ENCODE assay signal across 8 mouse cellular contexts in genomic region chr1:135734225-135734937, GRCm38 (mm10). TPM values are rescaled to one million over a fixed set of nuclear protein-coding genes. Genes with fewer than 3 reads are reported as not detected.
DNase-seq lines count a peak whose midpoint lies in the region; ATAC-seq and TF ChIP-seq lines count a peak whose summit lies in the region.

No protein-coding gene starts in this region.

- peak overlapping the region; percentile 36 for H3K4me2 ChIP-seq in intestine, embryonic 15.5 days (replicated peaks)
- H3K4me2 ChIP-seq in limb, embryonic 12.5 days: no peak overlapping the region

- no peak for DNase-seq in testis, postnatal 10 days (ENCODE audit: low spot score)
- peak; percentile 98 for DNase-seq in heart, adult 11 months
- DNase-seq in right cerebral cortex, postnatal 10 days (ENCODE audit: low spot score in 2 of 2): peak; percentile 84 to 86
- DNase-seq in spleen, postnatal 14 days (ENCODE audit: low spot score in 2 of 2): no peak
- no peak for DNase-seq in adrenal gland, postnatal 4 days (ENCODE audit: low spot score in 2 of 2)

- TF ChIP-seq CTCF in testis, adult 2 months (IDR thresholded peaks at IDR 0.05; ENCODE audit: control insufficient read depth, insufficient read depth, insufficient replicate concordance, low read depth, low read length): no peak

- no peaks in the 10 kb centered on the region for H3K9me3 ChIP-seq in intestine, embryonic 15.5 days
- no peaks in the 10 kb centered on the region for H3K9me3 ChIP-seq in limb, embryonic 12.5 days

- H3K27me3 ChIP-seq in testis, adult 2 months (ENCODE audit: control insufficient read depth, insufficient read depth, low read length): no peaks in the 10 kb centered on the region
- H3K27me3 ChIP-seq in intestine, embryonic 15.5 days (replicated peaks): no peaks in the 10 kb centered on the region
- no peaks in the 10 kb centered on the region for H3K27me3 ChIP-seq in limb, embryonic 12.5 days

- WGBS in intestine, embryonic 15.5 days: 36% methylated on average over 5 of the region's 7 CpGs
- 50% methylated on average over 5 of the region's 7 CpGs for WGBS in limb, embryonic 12.5 days

- H3K27ac ChIP-seq in testis, adult 2 months (ENCODE audit: control insufficient read depth, insufficient read depth, low read depth, low read length): peak overlapping the region; percentile 65; the same call in 1 of the 2 replicates
- peak overlapping the region; percentile 77 for H3K27ac ChIP-seq in intestine, embryonic 15.5 days
- peak overlapping the region; percentile 36; the same call in 1 of the 2 replicates for H3K27ac ChIP-seq in limb, embryonic 12.5 days

- peaks cover 2% of the 10 kb centered on the region for H3K4me1 ChIP-seq in testis, adult 2 months (ENCODE audit: control insufficient read depth, insufficient read depth, low read length)
- peaks cover 57% of the 10 kb centered on the region for H3K4me1 ChIP-seq in intestine, embryonic 15.5 days (replicated peaks)
- H3K4me1 ChIP-seq in limb, embryonic 12.5 days (replicated peaks): peaks cover 76% of the 10 kb centered on the region

- no peak for TF ChIP-seq POLR2A in testis, adult 2 months (IDR thresholded peaks at IDR 0.05; ENCODE audit: control insufficient read depth, low read depth, low read length)

- 0 out of 2 replicates have a peak overlapping the region, but pooled peaks have one; percentile 8 for H3K9ac ChIP-seq in intestine, embryonic 15.5 days
- H3K9ac ChIP-seq in limb, embryonic 12.5 days (replicated peaks): no peak overlapping the region

- no peak overlapping the region for H3K4me3 ChIP-seq in testis, adult 2 months (ENCODE audit: control insufficient read depth, low read depth, low read length)
- H3K4me3 ChIP-seq in intestine, embryonic 15.5 days (replicated peaks): no peak overlapping the region
- H3K4me3 ChIP-seq in limb, embryonic 12.5 days (replicated peaks): no peak overlapping the region

- no peaks in the 10 kb centered on the region for H3K36me3 ChIP-seq in testis, adult 2 months (ENCODE audit: control insufficient read depth, insufficient read depth, low read length)
- no peaks in the 10 kb centered on the region for H3K36me3 ChIP-seq in intestine, embryonic 15.5 days
- 0 out of 2 replicates have a peak, but pooled peaks cover 5% of the 10 kb centered on the region for H3K36me3 ChIP-seq in limb, embryonic 12.5 days

- ATAC-seq in intestine, embryonic 15.5 days: peak; percentile 22
- ATAC-seq in limb, embryonic 12.5 days (ENCODE audit: insufficient number of reproducible peaks, insufficient read depth, low FRiP score, low TSS enrichment, low read depth): no peak

RNA-seq across cellular contexts. Expression of gene Csrp1, which starts 14.5 kb away (rescaled TPM):
- polyA plus RNA-seq in testis, adult 2 months (2012; rRNA removed): 28.9 and 54.8 TPM in 2 replicates
- polyA plus RNA-seq in intestine, embryonic 15.5 days (2015; fragmentation: Nextera tagmentation; extraction: Ambion mirVana): 203 and 215 TPM in 2 replicates
- 63.6 and 75.1 TPM in 2 replicates for polyA plus RNA-seq in limb, embryonic 12.5 days (2016; fragmentation: Nextera tagmentation; extraction: Ambion mirVana)
- 100 to 1,000 TPM in 1 of 2 experiments, 10 to 100 TPM in 1; 98.5 to 108 TPM for total RNA-seq in adrenal gland, postnatal 4 days (2021)

RNA-seq across cellular contexts. Expression of gene Phlda3, which starts 31.5 kb away (rescaled TPM):
- polyA plus RNA-seq in testis, adult 2 months (2012; rRNA removed): 3.2 and 5.4 TPM in 2 replicates
- 44.5 and 44.6 TPM in 2 replicates for polyA plus RNA-seq in intestine, embryonic 15.5 days (2015; fragmentation: Nextera tagmentation; extraction: Ambion mirVana)
- polyA plus RNA-seq in limb, embryonic 12.5 days (2016; fragmentation: Nextera tagmentation; extraction: Ambion mirVana): 43.6 and 43.7 TPM in 2 replicates
- total RNA-seq in adrenal gland, postnatal 4 days (2021): 10 to 100 TPM; 25.1 to 33.6 TPM

RNA-seq across cellular contexts. Expression of gene Tnni1, which starts 44.9 kb away (rescaled TPM):
- 0.79 and 0.99 TPM in 2 replicates for polyA plus RNA-seq in testis, adult 2 months (2012; rRNA removed)
- polyA plus RNA-seq in intestine, embryonic 15.5 days (2015; fragmentation: Nextera tagmentation; extraction: Ambion mirVana): 5.4 and 8.3 TPM in 2 replicates
- 89.0 and 101 TPM in 2 replicates for polyA plus RNA-seq in limb, embryonic 12.5 days (2016; fragmentation: Nextera tagmentation; extraction: Ambion mirVana)
- total RNA-seq in adrenal gland, postnatal 4 days (2021): 10 to 100 TPM in 1 of 2 experiments, 1 to 10 TPM in 1; 4.4 to 13.1 TPM

Comparison
In these comparisons a context has a peak if more than half of its experiments do, and no peak if none do; other contexts are left out.
1. DNase-seq: peak in heart, adult 11 months (single experiment) and right cerebral cortex, postnatal 10 days (2 of 2); none in testis, postnatal 10 days (single experiment), spleen, postnatal 14 days (0 of 2) and adrenal gland, postnatal 4 days (0 of 2).
2. Peak in every context shown above with its lines, with median percentiles within 50 percentile points of each other: H3K27ac ChIP-seq.